Mouse (Mus musculus) erythroblast, embryonic 14.5 days (primary cell): ENCODE results near the gene Tpgs1.

ENCODE experiments used
- GATA1 ChIP-seq: IDR thresholded peaks from 2 replicates; pipeline ENCODE4 v1.6.1; 2012; ENCODE audit warnings: low read length, inconsistent platforms, mixed read lengths
- TAL1 ChIP-seq: IDR thresholded peaks from 3 replicates; pipeline ENCODE4 v1.6.1; 2012; ENCODE audit warnings: low read length, inconsistent platforms, mixed read lengths

- no peak for TF ChIP-seq GATA1
- TF ChIP-seq TAL1 = no peak
Measured at GRCm38 (mm10) chr10:79707162-79707561, 38.0 kb downstream of the Tpgs1 start.
